Mouse (Mus musculus): ENCODE results near the gene Chrna7.

GRCm38 (mm10) chr7:63195560-63195959 lies 16.8 kb downstream of the Chrna7 start:
- no peak for TF ChIP-seq POLR2A (IDR thresholded peaks at IDR 0.05; ENCODE audit: extremely low read depth, insufficient read depth, low read length)
- no peak for TF ChIP-seq CTCF (IDR thresholded peaks at IDR 0.05; ENCODE audit: low read depth, low read length)
